Mouse (Mus musculus): ENCODE data around the gene Ybx1.

Ybx1 gene

GRCm38 (mm10) chr4:119233256-119233901, 61.0 kb downstream of the Ybx1 start:
- DNase-seq (ENCODE audit: low read depth) = peak; percentile 56

GRCm38 (mm10) chr4:119232410-119233255, 61.8 kb downstream of the Ybx1 start, which contains the start of the genes AU022252 and P3h1:
Gene AU022252, minus strand, starts transcription at chr4:119232712.
Gene P3h1, plus strand, starts transcription at chr4:119232915.
- peak; percentile 99 for DNase-seq (ENCODE audit: low read depth)

Data from 416B (cell line).